Mouse (Mus musculus) C2C12 (cell line): ENCODE measurements around the gene Kctd2.

Source experiments
- CEBPB ChIP-seq: IDR thresholded peaks from one replicate; pipeline ENCODE4 v1.6.1; 2011; ENCODE audit warnings: low read depth, mild to moderate bottlenecking, control low read depth, moderate library complexity
- CTCF ChIP-seq: IDR thresholded peaks from one replicate; pipeline ENCODE4 v1.5.1; 2011; ENCODE audit not compliant: control insufficient read depth, insufficient read depth, insufficient read length
- MAX ChIP-seq: IDR thresholded peaks from one replicate; pipeline ENCODE4 v1.6.1; 2011; ENCODE audit warnings: mild to moderate bottlenecking, control low read depth
- MYOD1 ChIP-seq: IDR thresholded peaks from one replicate; pipeline ENCODE4 v1.6.1; 2011; ENCODE audit warnings: low read depth; ENCODE audit not compliant: control insufficient read depth, insufficient read length
- USF1 ChIP-seq: IDR thresholded peaks from one replicate; pipeline ENCODE4 v1.6.1; 2011; ENCODE audit warnings: low read depth, mild to moderate bottlenecking, control low read depth, moderate library complexity

DNA sequence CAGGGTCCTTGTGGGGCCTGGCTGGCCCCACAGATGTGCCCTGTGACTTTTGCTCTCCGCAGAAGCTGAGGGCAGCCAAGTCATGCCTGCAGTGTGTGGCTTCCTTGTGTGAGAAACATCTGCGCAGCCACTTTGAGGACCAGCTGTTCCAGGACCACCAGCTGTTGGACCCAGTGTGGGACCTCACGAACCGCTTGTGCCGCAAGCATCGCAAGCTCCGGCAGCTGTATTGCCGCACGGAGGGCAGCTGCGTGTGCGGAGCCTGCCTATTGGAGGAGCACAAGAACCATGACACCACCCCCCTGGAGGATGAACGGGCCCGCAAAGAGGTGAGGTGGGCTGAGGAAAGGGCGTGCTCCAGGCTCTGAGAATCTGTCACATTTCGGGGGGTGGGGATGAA, 21.5 kb downstream of the Kctd2 start:
- TF ChIP-seq USF1 (no peak), CTCF (no peak), MAX (no peak), CEBPB (no peak), MYOD1 (no peak)
